Mouse (Mus musculus): ENCODE results near the gene Krt34.

- TF ChIP-seq POLR2A (IDR thresholded peaks at IDR 0.05; ENCODE audit: insufficient read length, low read depth) (no peak), MYOD1 (IDR thresholded peaks at IDR 0.05; ENCODE audit: control insufficient read depth in 1 of 3, insufficient read length in 2 of 3, low read depth in 2 of 3) (no peak), CEBPB (IDR thresholded peaks at IDR 0.05; ENCODE audit: insufficient read depth, poor library complexity, severe bottlenecking) (no peak), MAX (IDR thresholded peaks at IDR 0.05; ENCODE audit: low read depth) (no peak), USF1 (IDR thresholded peaks at IDR 0.05; ENCODE audit: low read depth) (no peak), TCF12 (IDR thresholded peaks at IDR 0.05; ENCODE audit: insufficient read depth, poor library complexity, severe bottlenecking) (no peak), POLR2AphosphoS2 (IDR thresholded peaks at IDR 0.05; ENCODE audit: insufficient read length, low read depth) (no peak)
Observed at GRCm38 (mm10) chr11:100029768-100030167, 11.6 kb downstream of the Krt34 start, which contains the start of gene Krt33b.
